Mouse (Mus musculus) frontal cortex, adult (tissue): ENCODE measurements at regions not wholly inside any gene's neighbourhood (a gene's known extent, or its start where the extent isn't known, plus 50 kb on each side); places are given as distances from the start of the nearest gene placed in this dataset.
A peak's percentile ranks its signal among the peaks of the same experiment; 100 is the strongest.
"Not testable (repeated sequence)": the region's sequence is repeated elsewhere in the genome, so short reads cannot be mapped to it uniquely, and the experiment has no call there.

Experiments used
- ATAC-seq: cut with Nextera tagmentation; 2 replicates; pipeline ENCODE4 v1.9.2; 2017; ENCODE audit warnings: mild to moderate bottlenecking, moderate library complexity, mixed read lengths; ENCODE audit not compliant: low TSS enrichment

DNA sequence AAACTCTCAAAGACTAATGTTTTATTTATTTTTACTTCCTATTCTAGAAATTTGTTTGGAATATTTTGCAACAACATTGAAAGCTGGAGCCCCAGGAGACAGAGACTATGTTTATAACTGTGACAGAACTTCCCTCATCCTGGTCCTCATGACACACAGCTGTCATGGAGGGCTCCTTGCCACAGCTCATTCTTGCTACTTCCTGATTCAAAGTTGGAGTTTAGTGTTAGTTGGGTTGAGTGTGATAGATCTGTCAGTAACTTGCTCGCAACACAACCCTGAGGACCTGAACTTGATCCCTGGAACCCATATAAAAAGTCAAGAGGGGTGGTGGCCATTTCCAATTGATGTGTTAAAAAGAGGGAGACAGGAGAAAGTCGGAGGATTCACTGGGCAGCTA, 328.3 kb upstream of the Nox3 start:
- ATAC-seq, result no peak

DNA sequence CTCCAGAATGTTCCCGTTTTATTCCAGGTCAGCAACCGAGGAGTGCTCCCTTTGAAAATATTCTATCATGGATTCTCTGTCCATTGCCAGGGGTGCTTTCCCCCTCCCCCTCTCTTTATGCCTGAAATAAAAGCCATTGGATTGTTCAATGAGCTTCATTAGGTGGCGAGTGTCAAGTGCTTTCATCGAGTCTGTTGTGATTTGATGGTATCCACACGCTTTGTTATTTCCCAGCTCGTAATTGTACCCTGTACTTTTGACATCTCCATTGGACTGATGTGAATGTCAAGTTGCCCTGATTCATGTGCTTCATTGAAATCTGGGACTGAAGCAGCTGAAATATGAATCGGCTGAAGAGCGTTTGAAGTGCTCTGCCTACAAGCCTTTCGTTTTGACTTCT, 333.1 kb upstream of the Nox3 start:
- ATAC-seq, result no peak

DNA sequence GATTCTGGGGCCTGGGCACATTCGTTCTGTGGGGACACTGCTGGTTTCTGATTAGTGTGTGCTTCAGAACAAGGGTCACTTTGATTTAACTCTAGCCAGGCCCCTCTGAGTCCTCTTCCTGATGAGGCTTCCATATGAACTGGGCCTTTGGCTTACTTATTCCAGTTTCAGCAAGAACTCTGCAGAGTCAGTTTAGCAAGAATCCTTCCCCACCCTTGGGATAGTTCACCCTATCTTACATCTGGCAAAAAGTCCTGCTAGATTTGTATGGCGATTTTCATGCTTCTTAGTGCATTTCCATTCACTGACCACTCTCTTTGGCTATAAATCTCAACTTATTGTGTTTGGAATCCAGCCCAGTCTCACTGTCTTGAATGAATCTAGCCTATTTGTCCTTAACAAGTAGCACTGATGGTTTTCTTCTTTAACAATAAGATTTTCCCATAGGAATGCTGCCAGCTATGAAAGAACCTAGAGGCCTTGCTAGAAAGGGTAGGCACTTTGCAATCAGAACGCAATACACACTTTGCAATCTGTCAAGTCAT, 338.8 kb upstream of the Nox3 start:
- no peak for ATAC-seq

- ATAC-seq, result no peak
Observed at GRCm38 (mm10) chr17:4040104-4040664, 344.1 kb upstream of the Nox3 start.

DNA sequence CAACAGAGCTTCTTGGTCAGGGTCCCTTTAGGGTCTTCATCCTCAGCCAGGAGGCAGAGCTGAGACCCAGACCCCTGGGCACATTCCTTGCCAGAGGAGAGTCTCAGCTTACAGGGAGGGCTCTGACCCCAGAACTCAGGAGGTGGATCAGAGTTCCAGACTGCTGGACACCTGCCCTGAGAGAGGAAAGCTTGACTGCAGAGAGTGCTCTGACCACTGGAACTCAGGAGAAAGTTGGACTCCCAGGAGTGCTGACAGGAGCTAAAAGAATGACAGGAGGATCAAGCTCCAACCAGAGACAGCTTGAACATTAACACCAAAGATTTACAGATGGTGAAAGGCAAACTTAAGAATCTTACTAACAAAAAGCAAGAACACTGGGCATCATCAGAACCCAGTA, 364.1 kb upstream of the Nox3 start:
- not testable (repeated sequence) for ATAC-seq

DNA sequence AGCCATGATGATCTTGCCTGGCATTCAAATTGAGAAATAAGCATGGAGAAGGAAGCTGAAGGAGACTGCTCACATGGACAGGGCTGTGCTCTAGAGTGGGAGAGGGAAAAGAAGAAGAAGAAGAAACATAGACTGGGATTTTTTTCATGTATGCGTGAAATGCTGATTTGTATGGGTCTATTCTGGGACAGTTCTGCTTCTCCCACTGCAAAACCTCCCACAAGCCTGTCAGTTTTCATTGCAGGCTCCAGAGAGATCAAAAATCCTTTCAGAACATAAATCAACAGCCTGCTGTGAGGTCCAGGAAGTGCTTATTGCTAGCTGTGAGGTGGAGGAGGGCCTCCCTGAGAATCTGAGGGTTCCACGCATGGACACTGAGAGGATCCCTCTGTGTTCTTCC, 377.3 kb upstream of the Nox3 start:
- ATAC-seq, result peak; percentile 88

- ATAC-seq, result no peak
Observed at GRCm38 (mm10) chr17:4080564-4080963, 384.5 kb upstream of the Nox3 start.

DNA sequence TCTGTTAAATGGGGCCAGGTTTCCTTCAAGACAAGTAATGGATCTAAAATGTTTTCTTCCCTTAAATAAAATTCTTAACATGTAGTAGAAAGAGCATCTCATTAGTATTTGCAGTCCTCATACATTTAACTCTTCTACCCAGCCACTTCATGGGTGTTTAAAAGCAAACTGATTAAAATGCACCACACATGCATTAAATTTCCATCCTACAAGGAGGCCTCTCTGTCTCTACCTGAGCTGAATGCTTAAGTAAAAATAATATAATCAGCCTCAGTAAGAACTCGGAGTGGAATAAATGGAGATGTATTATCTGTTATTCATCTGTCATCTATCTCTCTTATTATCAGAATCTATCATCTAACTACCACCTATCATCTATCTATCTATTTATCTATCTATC, 398.6 kb upstream of the Nox3 start:
- ATAC-seq, result no peak

GRCm38 (mm10) chr17:4103321-4103720, 407.3 kb upstream of the Nox3 start:
- no peak for ATAC-seq

DNA sequence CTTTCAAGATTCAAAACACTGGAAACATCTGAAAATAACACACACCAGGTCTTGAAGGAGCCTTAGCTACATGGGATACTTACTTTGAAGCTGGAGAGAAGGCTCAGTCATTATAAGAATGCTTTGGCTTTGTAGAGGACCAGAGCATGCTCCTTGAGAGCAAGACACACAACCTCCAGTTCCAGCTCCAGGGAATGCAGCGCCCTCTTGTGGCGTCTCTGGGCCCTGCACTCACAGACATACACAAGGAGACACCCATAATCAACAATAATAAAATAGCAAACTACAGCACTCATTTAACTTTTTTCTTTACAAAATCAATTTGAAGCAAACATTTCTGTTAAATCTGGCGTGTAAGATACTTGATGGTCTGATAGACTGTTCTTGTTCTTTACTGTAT, 413.2 kb upstream of the Nox3 start:
- ATAC-seq, result no peak

GRCm38 (mm10) chr17:4113021-4113420, 417.0 kb upstream of the Nox3 start:
- no peak for ATAC-seq

- ATAC-seq, result peak; percentile 74
Observed at GRCm38 (mm10) chr17:4116476-4116875, 420.4 kb upstream of the Nox3 start.

DNA sequence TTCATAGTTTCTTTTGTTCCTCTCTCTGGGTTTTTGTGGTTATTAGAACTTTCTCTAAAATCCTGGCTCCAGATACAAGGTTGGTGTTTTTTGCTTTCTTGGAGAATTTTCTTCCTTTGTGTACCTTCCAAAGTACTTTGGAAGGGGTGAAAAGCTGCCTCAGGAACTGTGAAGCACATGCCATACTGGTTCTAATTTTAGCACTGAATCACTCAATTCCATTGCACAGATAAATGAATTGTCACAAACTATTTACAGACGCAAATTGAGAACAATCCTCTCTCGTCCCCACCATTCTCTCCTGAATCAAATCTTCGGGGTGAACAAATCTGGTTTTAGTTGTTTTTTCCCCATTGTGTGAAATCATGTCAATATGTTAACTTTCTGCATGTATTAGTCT, 437.6 kb upstream of the Nox3 start:
- ATAC-seq, result no peak

- peak; percentile 50; the same call in 1 of the 2 replicates for ATAC-seq
Observed at GRCm38 (mm10) chr17:4163502-4163901, 467.4 kb upstream of the Nox3 start.

DNA sequence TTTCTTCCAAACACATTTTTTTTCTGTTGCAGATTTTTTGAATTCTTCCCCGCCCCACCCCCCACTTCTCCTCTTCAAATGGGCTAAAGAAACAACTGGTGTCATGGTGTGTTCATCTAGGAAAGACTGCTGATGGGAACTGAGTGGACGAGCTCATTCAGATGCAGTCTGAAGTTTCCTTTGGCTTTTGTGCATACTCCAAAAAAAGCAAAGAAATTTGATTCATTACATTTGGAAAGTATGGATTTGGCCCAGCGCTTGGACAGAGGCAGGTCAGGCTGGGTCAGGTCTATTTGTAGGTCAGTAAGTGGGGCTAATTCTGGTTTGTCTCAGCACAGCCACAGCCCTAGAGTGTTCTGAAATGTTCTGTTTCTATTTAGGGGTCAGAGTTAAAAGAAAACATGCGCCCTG, 477.9 kb upstream of the Nox3 start:
- ATAC-seq, result no peak

- ATAC-seq, result no peak
Observed at GRCm38 (mm10) chr17:4175006-4175405, 478.9 kb upstream of the Nox3 start.

GRCm38 (mm10) chr17:4176524-4176923, 480.5 kb upstream of the Nox3 start:
- ATAC-seq, result no peak

GRCm38 (mm10) chr17:4177485-4178150, 481.6 kb upstream of the Nox3 start:
- no peak for ATAC-seq

GRCm38 (mm10) chr17:4179271-4179670, 483.2 kb upstream of the Nox3 start:
- ATAC-seq, result no peak

- ATAC-seq, result no peak
Observed at GRCm38 (mm10) chr17:4182106-4182505, 486.0 kb upstream of the Nox3 start.

DNA sequence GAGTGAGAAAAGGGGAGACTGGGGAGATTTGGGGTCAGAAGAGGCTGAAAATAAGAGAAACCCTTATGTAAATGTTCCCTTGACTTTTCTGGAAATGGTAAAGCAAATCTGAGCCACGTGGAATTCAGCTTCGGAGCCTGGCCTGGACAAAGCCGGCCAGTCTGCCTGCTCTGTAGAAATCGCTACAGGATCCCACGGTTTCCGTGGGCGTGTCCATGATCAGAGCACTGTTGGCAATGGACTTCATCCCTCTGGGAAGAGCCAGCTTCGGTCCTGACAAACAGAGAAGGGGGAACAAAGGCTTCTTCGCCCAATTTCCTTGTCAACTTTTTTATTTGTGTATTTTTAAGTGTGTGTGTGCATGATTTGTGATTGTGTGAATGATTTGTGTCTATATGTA, 490.7 kb upstream of the Nox3 start:
- ATAC-seq, result no peak

GRCm38 (mm10) chr17:4187606-4188005, 491.5 kb upstream of the Nox3 start:
- no peak for ATAC-seq

DNA sequence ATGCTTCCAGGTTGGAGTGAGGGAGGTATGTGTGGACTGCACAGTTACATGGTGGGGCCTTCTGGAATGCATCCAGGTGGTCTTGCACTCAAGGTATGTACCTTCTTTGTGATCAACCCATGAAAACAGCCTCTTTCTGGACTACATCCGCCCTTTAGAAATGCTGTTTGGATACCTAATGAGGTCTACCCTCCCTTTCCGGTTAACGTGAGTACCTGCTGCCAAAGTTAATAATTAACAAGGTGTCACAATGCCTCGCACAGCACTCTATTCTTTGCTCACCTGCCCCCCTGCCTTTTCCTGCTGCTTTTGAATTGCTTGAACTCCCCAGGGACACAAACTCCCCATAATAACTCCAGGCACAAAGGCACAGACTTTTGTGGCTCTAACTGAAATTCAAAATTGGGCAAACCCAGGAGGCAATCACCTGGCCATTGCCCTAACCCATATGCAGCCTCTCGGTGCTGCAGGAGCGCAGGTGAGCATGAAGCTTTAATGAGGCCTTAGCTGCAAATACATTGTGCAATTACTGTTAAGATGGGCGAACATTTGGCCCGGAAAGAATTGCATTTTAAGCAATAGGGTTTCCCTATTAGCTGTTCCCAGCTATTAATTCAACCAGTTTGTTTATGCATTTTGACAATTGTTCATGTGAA, 500.9 kb upstream of the Nox3 start:
- no peak for ATAC-seq
